In the genomic region with DNA sequence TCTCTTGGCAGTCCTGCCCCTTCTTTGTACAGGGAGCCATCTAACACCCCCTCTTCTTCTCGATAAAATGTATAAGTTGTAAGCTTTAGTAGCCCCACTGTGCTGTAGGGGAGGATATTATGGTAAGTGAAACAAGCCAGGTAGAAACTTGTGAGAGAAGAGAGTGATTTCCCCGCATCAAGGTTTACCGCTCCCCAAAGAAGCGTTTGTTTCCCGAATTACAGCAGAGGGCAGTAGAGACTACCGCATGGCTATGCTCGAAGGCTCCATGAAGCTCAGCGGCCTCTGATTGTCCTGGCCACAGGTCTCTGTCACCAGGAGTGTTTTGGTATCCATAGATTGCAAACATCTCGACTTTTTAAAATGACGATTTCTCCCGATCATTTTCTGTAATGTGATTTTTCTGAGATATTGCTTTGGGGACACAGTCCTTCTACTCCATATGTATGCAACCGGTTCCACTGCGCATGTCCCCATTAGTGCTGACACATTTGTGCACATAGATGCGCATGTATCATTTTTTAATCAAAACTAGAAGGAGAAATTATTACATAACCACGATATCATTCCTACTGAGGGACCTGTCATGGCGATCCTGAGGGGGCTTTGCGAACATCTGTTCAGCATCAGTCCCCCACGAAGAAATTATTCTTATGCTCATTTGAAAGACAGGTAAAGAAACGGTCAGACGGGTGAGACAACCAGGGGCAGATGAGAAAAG, we compare ENCODE assay signal across 1 mouse cellular context.
TF ChIP-seq lines count a peak whose summit lies in the region.

No protein-coding gene starts in this region.

TF ChIP-seq in CH12.LX, 34 proteins besides CTCF, POLR2A, EP300 and RAD21 (continued from another document):
- peak; percentile 71 for TF ChIP-seq ZC3H11A (IDR thresholded peaks at IDR 0.05; ENCODE audit: low read depth, low read length)
- no peak for TF ChIP-seq ZNF384 (IDR thresholded peaks at IDR 0.05; ENCODE audit: low read depth, low read length)
- no peak for TF ChIP-seq ETS1 (conservative IDR thresholded peaks at IDR 0.05; ENCODE audit: low read depth, low read length)
- TF ChIP-seq RCOR1 (conservative IDR thresholded peaks at IDR 0.05; ENCODE audit: low read depth, low read length): no peak
